Mouse (Mus musculus) brown adipose tissue, adult 24 weeks (tissue): Measurements from ENCODE around the gene 1810055G02Rik. TPM values are rescaled to one million over a fixed set of nuclear protein-coding genes. Genes with fewer than 3 reads are reported as not detected.

Experiments
- H3K27ac ChIP-seq: fragments of 200-500 bp; replicated peaks from 2 replicates; pipeline ENCODE4 v1.5.1; 2012; ENCODE audit warnings: low read depth, mild to moderate bottlenecking, low read length
- H3K4me1 ChIP-seq: fragments of 200-500 bp; 2 replicates; pipeline ENCODE4 v1.6.1; 2012; ENCODE audit warnings: low read length, mixed read lengths; ENCODE audit not compliant: control insufficient read depth, insufficient read depth, insufficient read length
- H3K4me3 ChIP-seq: fragments of 200-500 bp; 2 replicates; pipeline ENCODE4 v1.5.1; 2012; ENCODE audit warnings: low read depth, mild to moderate bottlenecking, low read length, moderate library complexity; ENCODE audit not compliant: insufficient read depth
- polyA plus RNA-seq: library from polyadenylated mRNA; stranded (reverse); fragments of >200 nt; gene quantifications from 2 replicates; pipeline ENCODE4 v1.2.4, GENCODE M21; 2012; ENCODE audit not compliant: missing spikeins, insufficient read depth, insufficient read length

1810055G02Rik gene
- polyA plus RNA-seq, 1 experiment: 6.6 TPM

DNA sequence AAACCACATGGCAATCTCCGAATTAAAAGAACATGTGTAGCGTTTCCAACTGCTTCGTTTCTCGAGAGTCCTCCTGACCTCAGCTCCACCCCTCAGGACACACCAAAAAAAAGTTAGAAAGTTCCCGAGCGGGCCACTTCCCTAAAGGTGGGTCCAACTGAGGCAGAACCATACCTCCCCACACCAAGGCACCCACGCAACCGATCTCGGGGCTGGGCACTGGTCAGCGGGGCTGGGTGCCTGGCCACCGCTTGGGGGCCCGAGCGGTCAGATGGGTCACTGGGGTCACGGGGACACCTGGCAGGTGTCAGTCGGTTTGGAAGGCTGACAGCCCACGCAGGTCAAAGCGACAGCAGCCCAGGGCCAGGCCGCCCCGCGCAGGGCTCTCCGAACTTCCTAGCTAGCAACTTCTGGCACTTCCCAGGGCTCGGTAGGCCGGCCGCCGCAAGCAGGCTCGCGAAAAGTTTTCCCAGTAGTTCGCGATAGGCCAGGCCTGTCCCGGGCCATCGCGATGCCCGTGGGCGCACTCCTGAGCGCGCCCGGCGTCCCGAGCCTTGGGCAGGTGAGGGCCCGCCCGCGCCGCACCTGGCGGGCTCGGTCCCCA, 22.4 kb upstream of the 1810055G02Rik start:
- Histone ChIP-seq H3K27ac (peak overlapping the region; percentile 88), H3K4me3 (peak overlapping the region; percentile 98), H3K4me1 (peaks cover 41% of the 10 kb centered on the region)

DNA sequence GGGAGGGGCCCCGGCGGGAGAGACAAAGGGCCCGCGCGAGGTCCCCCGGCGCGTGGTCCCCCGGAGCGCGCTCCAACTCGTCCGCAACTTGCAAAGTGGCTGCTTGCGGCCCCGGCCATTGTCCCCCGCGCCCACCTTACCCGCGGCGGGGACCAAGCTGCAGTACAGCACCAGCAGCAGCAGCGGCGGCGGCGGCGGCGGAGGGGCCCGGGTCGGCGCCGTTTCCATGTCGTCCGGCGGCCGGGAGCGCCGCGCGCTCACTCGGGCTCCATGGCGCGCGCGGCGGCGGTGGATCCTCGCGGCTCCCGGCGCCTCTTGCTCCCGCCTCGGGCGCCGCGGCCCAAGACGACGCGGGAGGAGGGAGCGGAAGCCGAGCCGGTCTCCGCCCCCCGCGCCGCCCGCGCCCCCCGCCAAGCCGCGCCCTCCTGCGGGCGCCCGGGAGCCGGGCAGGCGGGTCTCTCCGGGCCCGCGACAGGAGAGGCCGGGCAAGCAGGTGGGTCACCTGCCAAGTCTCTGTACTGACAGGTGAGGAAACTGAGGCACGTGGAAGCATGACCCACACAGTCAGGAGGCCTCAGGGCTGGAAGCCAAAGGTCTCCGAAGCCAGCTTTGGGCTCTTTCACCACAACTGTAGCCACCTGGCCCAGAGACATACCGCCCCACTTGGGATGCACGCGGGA, 21.7 kb upstream of the 1810055G02Rik start, which contains the start of gene Lrp5:
TSS of gene Lrp5 (minus strand) at position 350 of the 680 bp plus-strand sequence.
- Histone ChIP-seq H3K4me3 (peak within 1 kb of the TSS; percentile 98), H3K4me1 (peaks cover 36% of the 10 kb centered on the region), H3K27ac (peak within 1 kb of the TSS; percentile 88)

DNA sequence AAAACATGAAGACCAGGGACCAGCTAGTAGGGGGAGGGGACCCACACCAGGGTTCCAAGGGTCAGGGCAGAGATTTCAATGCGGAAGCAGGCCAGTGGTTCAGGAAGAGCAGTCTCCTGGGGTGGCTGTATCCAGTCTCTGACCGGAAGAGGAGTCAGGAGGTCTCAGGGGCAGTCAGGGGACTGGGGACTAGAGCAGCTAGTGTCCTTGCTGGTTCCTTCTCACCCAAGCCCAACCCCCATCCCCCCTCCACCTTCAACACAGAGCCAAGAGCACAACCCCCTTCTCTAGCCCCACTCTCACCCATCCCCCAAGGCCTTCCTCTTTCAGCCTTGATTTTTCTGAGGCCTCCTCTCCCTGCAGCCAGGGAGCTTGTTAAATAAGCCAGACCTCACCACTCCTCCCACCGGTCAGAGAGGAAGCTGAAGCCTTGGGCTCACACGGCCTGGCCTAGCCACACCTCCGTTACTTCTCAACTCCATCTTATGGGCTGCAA, 20.4 kb upstream of the 1810055G02Rik start:
- Histone ChIP-seq H3K27ac (peak overlapping the region; percentile 72), H3K4me1 (peaks cover 29% of the 10 kb centered on the region), H3K4me3 (no peak overlapping the region)

DNA sequence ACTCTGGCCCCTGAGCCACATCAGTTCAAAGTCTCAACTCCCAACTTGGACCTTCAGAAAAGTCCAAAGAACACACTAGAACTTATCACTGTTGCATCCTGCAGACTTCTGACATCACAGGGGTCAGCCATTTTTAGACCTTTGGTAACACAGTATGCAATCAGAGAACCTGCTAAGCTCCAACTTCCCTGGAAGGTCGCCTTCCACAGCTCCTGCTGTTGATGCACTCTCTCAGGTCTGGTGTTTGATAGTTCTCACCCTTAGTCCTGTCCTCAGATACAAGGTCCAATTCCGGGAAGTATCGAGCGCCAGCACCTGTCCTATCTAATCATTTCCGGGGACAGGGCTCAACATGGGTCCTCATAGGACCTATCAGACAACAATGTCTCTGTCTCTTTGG, 16.8 kb upstream of the 1810055G02Rik start:
- peaks cover 14% of the 10 kb centered on the region for H3K4me1 ChIP-seq
- H3K4me3 ChIP-seq: no peak overlapping the region
- no peak overlapping the region for H3K27ac ChIP-seq

GRCm38 (mm10) chr19:3692414-3693145, 15.5 kb upstream of the 1810055G02Rik start:
- Histone ChIP-seq H3K27ac (no peak overlapping the region), H3K4me3 (no peak overlapping the region), H3K4me1 (peaks cover 7% of the 10 kb centered on the region)

- Histone ChIP-seq H3K27ac (no peak overlapping the region), H3K4me3 (no peak overlapping the region)
These were observed 13.6 kb upstream of the 1810055G02Rik start for GRCm38 (mm10) chr19:3694476-3694875.

GRCm38 (mm10) chr19:3695006-3695405, 13.1 kb upstream of the 1810055G02Rik start:
- Histone ChIP-seq H3K4me1 (peaks cover 7% of the 10 kb centered on the region), H3K4me3 (no peak overlapping the region), H3K27ac (peak overlapping the region; percentile 88)

More at GRCm38 (mm10) chr19:3694476-3694875, 13.6 kb upstream of the 1810055G02Rik start:
- H3K4me1 ChIP-seq: peaks cover 7% of the 10 kb centered on the region

GRCm38 (mm10) chr19:3695471-3695870, 12.6 kb upstream of the 1810055G02Rik start:
- peak overlapping the region; percentile 88 for H3K27ac ChIP-seq
- H3K4me3 ChIP-seq: no peak overlapping the region
- peaks cover 7% of the 10 kb centered on the region for H3K4me1 ChIP-seq

GRCm38 (mm10) chr19:3695976-3696375, 12.1 kb upstream of the 1810055G02Rik start:
- no peak overlapping the region for H3K4me3 ChIP-seq
- H3K27ac ChIP-seq: peak overlapping the region; percentile 76
- peaks cover 7% of the 10 kb centered on the region for H3K4me1 ChIP-seq

GRCm38 (mm10) chr19:3698035-3698434, 10.1 kb upstream of the 1810055G02Rik start:
- Histone ChIP-seq H3K4me3 (no peak overlapping the region), H3K27ac (no peak overlapping the region), H3K4me1 (peaks cover 7% of the 10 kb centered on the region)

GRCm38 (mm10) chr19:3699508-3700438, 8.3 kb upstream of the 1810055G02Rik start:
- no peak overlapping the region for H3K27ac ChIP-seq
- peaks cover 7% of the 10 kb centered on the region for H3K4me1 ChIP-seq
- no peak overlapping the region for H3K4me3 ChIP-seq

- Histone ChIP-seq H3K27ac (no peak overlapping the region), H3K4me1 (no peaks in the 10 kb centered on the region), H3K4me3 (no peak overlapping the region)
These were observed 5.6 kb upstream of the 1810055G02Rik start for GRCm38 (mm10) chr19:3702460-3702859.

DNA sequence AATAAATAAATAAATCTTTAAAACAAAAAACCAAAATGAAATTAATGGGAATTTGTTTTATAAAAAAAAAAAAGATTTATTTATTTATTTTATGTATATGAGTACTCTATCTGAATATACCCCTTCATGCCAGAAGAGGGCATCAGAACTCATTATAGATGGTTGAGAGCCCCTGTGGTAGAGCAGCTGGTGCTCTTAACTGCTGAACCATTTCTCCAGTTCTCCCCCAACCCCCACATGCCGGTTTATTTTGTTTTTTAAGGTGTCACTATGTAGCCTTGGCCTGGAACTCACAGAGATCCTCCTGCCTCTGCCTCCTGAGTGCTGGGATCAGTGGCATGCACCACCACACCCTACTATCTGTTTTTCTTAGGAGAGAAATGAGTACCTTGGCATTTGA, 1.8 kb upstream of the 1810055G02Rik start:
- H3K27ac ChIP-seq: no peak overlapping the region
- H3K4me3 ChIP-seq: no peak overlapping the region
- no peaks in the 10 kb centered on the region; the same call in 1 of the 2 replicates for H3K4me1 ChIP-seq

DNA sequence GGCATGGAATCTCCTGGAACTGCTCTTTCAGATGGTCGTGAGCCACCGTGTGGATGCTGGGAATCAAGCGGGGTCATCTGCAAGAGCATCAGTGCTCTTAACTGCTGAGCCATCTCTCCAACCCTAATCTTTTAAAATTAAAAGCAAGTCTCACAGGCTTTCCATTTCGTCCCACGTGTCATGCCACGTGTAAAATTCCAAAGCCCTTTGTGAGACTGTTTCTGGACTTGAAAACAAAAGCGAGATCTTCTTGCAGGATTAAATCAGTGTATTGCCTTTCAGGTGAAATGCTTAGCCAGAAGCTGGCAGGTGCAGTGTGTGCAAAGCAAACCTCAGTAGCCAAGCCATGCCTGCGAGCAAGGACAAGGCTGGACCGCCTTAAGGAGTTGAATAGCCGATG, 540 bp upstream of the 1810055G02Rik start:
- peak overlapping the region; percentile 76 for H3K27ac ChIP-seq
- H3K4me3 ChIP-seq: peak overlapping the region; percentile 68
- H3K4me1 ChIP-seq: no peaks in the 10 kb centered on the region; the same call in 1 of the 2 replicates
